Mouse (Mus musculus): Measurements from ENCODE around the gene Mta3.
"Not testable (repeated sequence)": the region's sequence is repeated elsewhere in the genome, so short reads cannot be mapped to it uniquely, and the experiment has no call there.

Gene Mta3

GRCm38 (mm10) chr17:83709517-83709916 is 3.6 kb downstream of the Mta3 start:
- not testable (repeated sequence) for DNase-seq

- DNase-seq: no peak
Measured at GRCm38 (mm10) chr17:83710639-83711038, 4.7 kb downstream of the Mta3 start.

- DNase-seq: no peak
Measured at GRCm38 (mm10) chr17:83712341-83712740, 6.4 kb downstream of the Mta3 start.

- DNase-seq: no peak
Measured at GRCm38 (mm10) chr17:83720449-83720848, 14.5 kb downstream of the Mta3 start.

- DNase-seq: no peak
Measured at GRCm38 (mm10) chr17:83721157-83721556, 15.2 kb downstream of the Mta3 start.

GRCm38 (mm10) chr17:83723064-83723463 is 17.1 kb downstream of the Mta3 start:
- DNase-seq: no peak

GRCm38 (mm10) chr17:83726496-83726895 is 20.5 kb downstream of the Mta3 start:
- DNase-seq: no peak

- no peak for DNase-seq
Measured at GRCm38 (mm10) chr17:83727707-83728106, 21.7 kb downstream of the Mta3 start.

- DNase-seq: no peak
Measured at GRCm38 (mm10) chr17:83729029-83729428, 23.1 kb downstream of the Mta3 start.

GRCm38 (mm10) chr17:83730123-83730522 is 24.2 kb downstream of the Mta3 start:
- no peak for DNase-seq

- peak; percentile 60 to 66 for DNase-seq
Measured at GRCm38 (mm10) chr17:83732166-83732629, 26.2 kb downstream of the Mta3 start.

- peak; percentile 70 to 71 for DNase-seq
Measured at GRCm38 (mm10) chr17:83732801-83733200, 26.8 kb downstream of the Mta3 start.

GRCm38 (mm10) chr17:83736701-83737100 is 30.7 kb downstream of the Mta3 start:
- no peak for DNase-seq

- no peak for DNase-seq
Measured at GRCm38 (mm10) chr17:83737775-83738174, 31.8 kb downstream of the Mta3 start.

- no peak for DNase-seq
Measured at GRCm38 (mm10) chr17:83740135-83740676, 34.2 kb downstream of the Mta3 start.

- DNase-seq: no peak
Measured at GRCm38 (mm10) chr17:83741243-83741642, 35.3 kb downstream of the Mta3 start.

- no peak for DNase-seq
Measured at GRCm38 (mm10) chr17:83744231-83744824, 38.4 kb downstream of the Mta3 start.

- DNase-seq: no peak
Measured at GRCm38 (mm10) chr17:83747405-83748160, 41.6 kb downstream of the Mta3 start.

- no peak for DNase-seq
Measured at GRCm38 (mm10) chr17:83750216-83750950, 44.4 kb downstream of the Mta3 start.

- DNase-seq: no peak
Measured at GRCm38 (mm10) chr17:83753112-83753899, 47.3 kb downstream of the Mta3 start.

- DNase-seq: no peak
Measured at GRCm38 (mm10) chr17:83758096-83758495, 52.1 kb downstream of the Mta3 start.

- DNase-seq: no peak
Measured at GRCm38 (mm10) chr17:83759547-83759946, 53.6 kb downstream of the Mta3 start.

GRCm38 (mm10) chr17:83764538-83764937 is 58.6 kb downstream of the Mta3 start:
- DNase-seq: no peak
